8 mouse cellular contexts compared by ENCODE assay signal in genomic region chr11:69991711-69992110, GRCm38 (mm10). TPM values are rescaled to one million over a fixed set of nuclear protein-coding genes. Genes with fewer than 3 reads are reported as not detected.
DNase-seq lines count a peak whose midpoint lies in the region; ATAC-seq and TF ChIP-seq lines count a peak whose summit lies in the region.

No protein-coding gene starts in this region.

- H3K4me2 ChIP-seq in lung, embryonic 14.5 days = peak overlapping the region; percentile 91
- H3K4me2 ChIP-seq in limb, embryonic 11.5 days (ENCODE audit: low read depth, severe bottlenecking) = peak overlapping the region; percentile 55
- peak overlapping the region; percentile 78 for H3K4me2 ChIP-seq in neural tube, embryonic 14.5 days (ENCODE audit: low read depth, low read length)

- no peak for TF ChIP-seq POLR2A in embryonic fibroblast, embryonic 13.5 days (IDR thresholded peaks at IDR 0.05; ENCODE audit: low read depth, low read length)

- 0 out of 2 replicates have a peak, but pooled peaks have one; percentile 2 for ATAC-seq in lung, embryonic 14.5 days (ENCODE audit: insufficient read depth)
- no peak for ATAC-seq in limb, embryonic 11.5 days (ENCODE audit: insufficient number of reproducible peaks, low FRiP score, low TSS enrichment, low read depth)
- no peak for ATAC-seq in neural tube, embryonic 14.5 days (ENCODE audit: low read depth)

- no peaks in the 10 kb centered on the region for H3K27me3 ChIP-seq in lung, embryonic 14.5 days (ENCODE audit: insufficient read depth, low read length)
- no peaks in the 10 kb centered on the region for H3K27me3 ChIP-seq in limb, embryonic 11.5 days (ENCODE audit: control insufficient read depth, insufficient read depth, low read length)
- no peaks in the 10 kb centered on the region for H3K27me3 ChIP-seq in neural tube, embryonic 14.5 days (ENCODE audit: control insufficient read depth, insufficient read depth, low read length)

- no peak for DNase-seq in lung, embryonic 14.5 days
- DNase-seq in lung, adult 18-20 months = no peak
- DNase-seq in limb, embryonic 11.5 days (ENCODE audit: low spot score) = no peak
- DNase-seq in cerebellum, postnatal 25 days = no peak
- DNase-seq in natural killer cell, adult 2 months (ENCODE audit: low spot score in 2 of 2) = no peak
- no peak for DNase-seq in thymus, postnatal 36 days

- H3K4me3 ChIP-seq in lung, embryonic 14.5 days (ENCODE audit: low read depth, low read length) = peak overlapping the region; percentile 77
- H3K4me3 ChIP-seq in embryonic fibroblast, embryonic 13.5 days (ENCODE audit: insufficient read depth, low read length) = peak overlapping the region; percentile 91
- H3K4me3 ChIP-seq in limb, embryonic 11.5 days (ENCODE audit: low read depth, low read length) = peak overlapping the region; percentile 82
- peak overlapping the region; percentile 55 for H3K4me3 ChIP-seq in neural tube, embryonic 14.5 days (ENCODE audit: low read depth, low read length)

- H3K9me3 ChIP-seq in lung, embryonic 14.5 days (ENCODE audit: low read depth, low read length) = no peaks in the 10 kb centered on the region
- H3K9me3 ChIP-seq in limb, embryonic 11.5 days (ENCODE audit: control insufficient read depth, low read length) = no peaks in the 10 kb centered on the region
- no peaks in the 10 kb centered on the region for H3K9me3 ChIP-seq in neural tube, embryonic 14.5 days (ENCODE audit: control insufficient read depth, low read length)

- peak overlapping the region; percentile 92 for H3K9ac ChIP-seq in lung, embryonic 14.5 days
- peak overlapping the region; percentile 84 for H3K9ac ChIP-seq in limb, embryonic 11.5 days (ENCODE audit: low read length)
- peak overlapping the region; percentile 76 for H3K9ac ChIP-seq in neural tube, embryonic 14.5 days (replicated peaks; ENCODE audit: low read depth, low read length)

- peaks cover 52% of the 10 kb centered on the region for H3K36me3 ChIP-seq in lung, embryonic 14.5 days (ENCODE audit: insufficient read depth)
- H3K36me3 ChIP-seq in limb, embryonic 11.5 days (ENCODE audit: control insufficient read depth, insufficient read depth, low read length) = peaks cover 23% of the 10 kb centered on the region
- H3K36me3 ChIP-seq in neural tube, embryonic 14.5 days (ENCODE audit: control insufficient read depth, insufficient read depth, low read length) = peaks cover 37% of the 10 kb centered on the region

- H3K4me1 ChIP-seq in lung, embryonic 14.5 days (ENCODE audit: insufficient read depth) = peaks cover 8% of the 10 kb centered on the region; the same call in 1 of the 2 replicates
- no peaks in the 10 kb centered on the region for H3K4me1 ChIP-seq in embryonic fibroblast, embryonic 13.5 days (ENCODE audit: control insufficient read depth, insufficient read depth, low read length)
- peaks cover 4% of the 10 kb centered on the region; the same call in 1 of the 2 replicates for H3K4me1 ChIP-seq in limb, embryonic 11.5 days (ENCODE audit: control insufficient read depth, insufficient read depth, low read length)
- H3K4me1 ChIP-seq in neural tube, embryonic 14.5 days (ENCODE audit: control insufficient read depth, insufficient read depth, low read length) = peaks cover 12% of the 10 kb centered on the region; the same call in 1 of the 2 replicates

- TF ChIP-seq CTCF in lung, embryonic 14.5 days (IDR thresholded peaks at IDR 0.05; ENCODE audit: low read depth) = no peak
- TF ChIP-seq CTCF in embryonic fibroblast, embryonic 13.5 days (IDR thresholded peaks at IDR 0.05; ENCODE audit: borderline replicate concordance, insufficient read depth, low read length) = no peak

- peak overlapping the region; percentile 90 for H3K27ac ChIP-seq in lung, embryonic 14.5 days (ENCODE audit: low read depth)
- peak overlapping the region; percentile 85 for H3K27ac ChIP-seq in embryonic fibroblast, embryonic 13.5 days (ENCODE audit: insufficient read depth, low read length)
- peak overlapping the region; percentile 84 for H3K27ac ChIP-seq in limb, embryonic 11.5 days (replicated peaks; ENCODE audit: low read depth, low read length)
- peak overlapping the region; percentile 90 for H3K27ac ChIP-seq in neural tube, embryonic 14.5 days (ENCODE audit: low read depth, low read length)

- WGBS in lung, embryonic 14.5 days = under 1% methylated on average over 15 of the region's 15 CpGs
- 1% methylated on average over 15 of the region's 15 CpGs for WGBS in limb, embryonic 11.5 days
- WGBS in neural tube, embryonic 14.5 days = under 1% methylated on average over 15 of the region's 15 CpGs

RNA-seq across cellular contexts. Expression of gene Gabarap, which starts 0.8 kb away (rescaled TPM):
- polyA plus RNA-seq in lung, embryonic 14.5 days (2014; fragmentation: Nextera tagmentation; extraction: Ambion mirVana) = 444 and 455 TPM in 2 replicates
- polyA plus RNA-seq in embryonic fibroblast, embryonic 13.5 days (2011; ENCODE audit: insufficient read length, low read depth, missing spikeins) = 639 and 646 TPM in 2 replicates
- 397 and 432 TPM in 2 replicates for polyA plus RNA-seq in limb, embryonic 11.5 days (2014; fragmentation: Nextera tagmentation; extraction: Ambion mirVana)
- 609 and 643 TPM in 2 replicates for polyA plus RNA-seq in neural tube, embryonic 14.5 days (2014; fragmentation: Nextera tagmentation; extraction: Ambion mirVana)

RNA-seq across cellular contexts. Expression of gene Phf23, which starts 3.9 kb away (rescaled TPM):
- polyA plus RNA-seq in lung, embryonic 14.5 days (2014; fragmentation: Nextera tagmentation; extraction: Ambion mirVana) = 41.1 and 42.8 TPM in 2 replicates
- 78.6 and 89.1 TPM in 2 replicates for polyA plus RNA-seq in embryonic fibroblast, embryonic 13.5 days (2011; ENCODE audit: insufficient read length, low read depth, missing spikeins)
- 56.1 and 64.9 TPM in 2 replicates for polyA plus RNA-seq in limb, embryonic 11.5 days (2014; fragmentation: Nextera tagmentation; extraction: Ambion mirVana)
- polyA plus RNA-seq in neural tube, embryonic 14.5 days (2014; fragmentation: Nextera tagmentation; extraction: Ambion mirVana) = 28.8 and 37.8 TPM in 2 replicates

RNA-seq across cellular contexts. Expression of gene Dvl2, which starts 8.7 kb away (rescaled TPM):
- polyA plus RNA-seq in lung, embryonic 14.5 days (2014; fragmentation: Nextera tagmentation; extraction: Ambion mirVana) = 36.2 and 40.8 TPM in 2 replicates
- polyA plus RNA-seq in embryonic fibroblast, embryonic 13.5 days (2011; ENCODE audit: insufficient read length, low read depth, missing spikeins) = 27.7 and 32.1 TPM in 2 replicates
- 47.3 and 52.0 TPM in 2 replicates for polyA plus RNA-seq in limb, embryonic 11.5 days (2014; fragmentation: Nextera tagmentation; extraction: Ambion mirVana)
- 19.0 and 19.2 TPM in 2 replicates for polyA plus RNA-seq in neural tube, embryonic 14.5 days (2014; fragmentation: Nextera tagmentation; extraction: Ambion mirVana)

RNA-seq across cellular contexts. Expression of gene Elp5, which starts 9.4 kb away (rescaled TPM):
- polyA plus RNA-seq in lung, embryonic 14.5 days (2014; fragmentation: Nextera tagmentation; extraction: Ambion mirVana) = 108 and 113 TPM in 2 replicates
- polyA plus RNA-seq in embryonic fibroblast, embryonic 13.5 days (2011; ENCODE audit: insufficient read length, low read depth, missing spikeins) = 68.8 and 86.1 TPM in 2 replicates
- 148 and 151 TPM in 2 replicates for polyA plus RNA-seq in limb, embryonic 11.5 days (2014; fragmentation: Nextera tagmentation; extraction: Ambion mirVana)
- polyA plus RNA-seq in neural tube, embryonic 14.5 days (2014; fragmentation: Nextera tagmentation; extraction: Ambion mirVana) = 159 and 175 TPM in 2 replicates

RNA-seq across cellular contexts. Expression of gene Ctdnep1, which starts 10.8 kb away (rescaled TPM):
- 25.4 and 28.3 TPM in 2 replicates for polyA plus RNA-seq in lung, embryonic 14.5 days (2014; fragmentation: Nextera tagmentation; extraction: Ambion mirVana)
- 140 and 171 TPM in 2 replicates for polyA plus RNA-seq in embryonic fibroblast, embryonic 13.5 days (2011; ENCODE audit: insufficient read length, low read depth, missing spikeins)
- 22.8 and 27.6 TPM in 2 replicates for polyA plus RNA-seq in limb, embryonic 11.5 days (2014; fragmentation: Nextera tagmentation; extraction: Ambion mirVana)
- 26.5 and 27.1 TPM in 2 replicates for polyA plus RNA-seq in neural tube, embryonic 14.5 days (2014; fragmentation: Nextera tagmentation; extraction: Ambion mirVana)
